Mouse (Mus musculus): ENCODE measurements at regions not wholly inside any gene's neighbourhood (a gene's known extent, or its start where the extent isn't known, plus 50 kb on each side); places are given as distances from the start of the nearest gene placed in this dataset.

DNA sequence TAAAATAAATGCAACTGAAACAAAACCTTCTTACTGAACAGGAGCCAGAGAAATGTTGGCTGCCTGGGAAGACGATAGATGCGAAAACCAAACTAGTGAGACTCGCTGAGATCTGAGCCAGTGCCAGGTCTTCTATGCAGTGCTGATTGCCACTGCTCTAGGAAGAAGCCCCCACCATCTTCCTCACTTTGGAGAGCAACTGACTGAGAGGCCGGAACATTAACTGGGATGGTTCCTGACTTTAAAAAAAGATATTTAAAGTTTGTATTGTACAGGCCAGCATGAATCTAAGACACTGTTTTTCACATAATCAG lies 585.9 kb upstream of the Clint1 start:
- H3K9ac ChIP-seq: no peak overlapping the region
- H3K36me3 ChIP-seq: no peaks in the 10 kb centered on the region
- H3K27ac ChIP-seq: no peak overlapping the region
- no peaks in the 10 kb centered on the region for H3K4me1 ChIP-seq
- ATAC-seq: no peak
- H3K9me3 ChIP-seq (replicated peaks): no peaks in the 10 kb centered on the region
- H3K4me2 ChIP-seq: no peak overlapping the region
- H3K4me3 ChIP-seq: no peak overlapping the region
- no peaks in the 10 kb centered on the region for H3K27me3 ChIP-seq (replicated peaks)
- WGBS (ENCODE audit: insufficient replicate concordance): 76% methylated on average over 4 of the region's 4 CpGs

DNA sequence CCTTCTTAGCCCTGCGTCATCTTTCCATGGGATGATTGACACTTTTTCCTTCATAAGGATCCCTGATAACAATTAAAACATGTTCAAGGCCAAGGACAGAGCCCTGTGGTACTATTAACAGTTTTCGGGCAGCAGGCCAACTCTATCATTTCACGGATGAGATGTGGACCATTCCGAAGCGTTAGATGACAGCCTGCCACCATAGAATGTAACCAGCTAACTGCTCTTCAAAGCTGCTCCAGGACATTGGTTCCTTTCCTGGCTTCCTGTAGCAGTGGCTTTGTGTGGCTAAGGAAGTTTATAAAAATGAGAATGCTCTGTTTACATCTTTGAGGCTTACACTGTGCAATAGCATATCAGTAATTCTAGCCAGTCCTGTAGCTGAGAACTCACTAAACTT lies 582.6 kb upstream of the Clint1 start:
- Histone ChIP-seq H3K4me1 (no peaks in the 10 kb centered on the region), H3K9me3 (replicated peaks) (no peaks in the 10 kb centered on the region), H3K27ac (no peak overlapping the region), H3K9ac (no peak overlapping the region), H3K4me2 (no peak overlapping the region), H3K27me3 (replicated peaks) (no peaks in the 10 kb centered on the region), H3K4me3 (no peak overlapping the region), H3K36me3 (no peaks in the 10 kb centered on the region)
- ATAC-seq: no peak
- 67% methylated on average over 5 of the region's 5 CpGs for WGBS (ENCODE audit: insufficient replicate concordance)

DNA sequence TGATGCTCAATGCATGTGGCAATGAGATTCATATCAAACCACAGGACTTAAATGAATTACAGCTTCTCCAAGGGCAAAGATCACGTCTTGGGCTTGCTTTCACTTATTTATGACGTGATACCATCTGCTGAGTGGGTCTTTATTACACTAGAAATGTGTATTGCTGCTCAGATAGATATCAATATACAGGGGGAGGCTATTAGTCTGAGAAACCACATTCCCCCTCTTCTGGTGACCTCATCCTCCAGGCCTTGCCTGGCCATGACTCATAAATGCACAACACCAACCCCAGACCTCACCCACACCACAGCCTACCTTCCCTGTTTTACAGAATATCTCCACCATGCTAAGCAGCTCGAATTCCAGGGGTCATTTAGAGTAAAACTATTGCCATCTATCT lies 580.6 kb upstream of the Clint1 start:
- Histone ChIP-seq H3K4me3 (no peak overlapping the region), H3K36me3 (no peaks in the 10 kb centered on the region), H3K27ac (no peak overlapping the region), H3K4me1 (no peaks in the 10 kb centered on the region), H3K9me3 (replicated peaks) (no peaks in the 10 kb centered on the region), H3K4me2 (no peak overlapping the region), H3K9ac (no peak overlapping the region), H3K27me3 (replicated peaks) (no peaks in the 10 kb centered on the region)
- WGBS (ENCODE audit: insufficient replicate concordance): 26% methylated on average over 3 of the region's 3 CpGs
- no peak for ATAC-seq

DNA sequence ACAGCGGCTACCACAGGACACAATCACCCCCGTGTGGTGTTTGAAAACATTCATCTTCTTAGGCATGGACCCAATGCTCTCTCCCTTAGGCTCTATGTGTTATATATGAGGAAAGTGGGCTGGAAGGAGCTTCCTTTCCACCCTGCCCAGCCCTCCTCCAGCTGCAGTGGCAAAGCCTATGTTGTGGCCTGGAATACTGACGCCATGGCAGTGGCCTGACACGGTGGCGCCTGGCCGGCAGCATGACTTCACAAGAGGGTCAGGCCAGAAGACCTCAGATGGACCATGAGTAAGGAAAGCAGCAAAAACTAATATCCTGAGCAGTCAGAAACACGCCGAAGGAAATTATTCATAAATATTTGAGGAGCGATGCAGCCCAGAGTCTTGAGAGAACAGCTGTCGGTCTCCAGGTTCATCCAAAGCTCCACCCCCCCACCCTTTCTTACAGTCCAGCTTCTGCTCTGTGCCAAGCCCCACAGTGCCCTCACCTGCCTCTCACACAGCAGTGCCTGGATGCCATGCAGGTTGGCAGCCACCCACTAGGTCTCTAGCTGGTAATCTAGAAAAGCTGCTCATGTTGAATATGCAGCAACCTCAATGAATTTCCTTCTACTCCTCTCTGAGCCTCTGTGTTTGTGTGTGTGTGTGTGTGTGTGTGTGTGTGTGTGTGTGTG lies 577.3 kb upstream of the Clint1 start:
- Histone ChIP-seq H3K4me1 (no peaks in the 10 kb centered on the region), H3K9ac (no peak overlapping the region), H3K4me3 (no peak overlapping the region), H3K36me3 (no peaks in the 10 kb centered on the region), H3K27me3 (replicated peaks) (no peaks in the 10 kb centered on the region), H3K27ac (no peak overlapping the region), H3K9me3 (replicated peaks) (no peaks in the 10 kb centered on the region), H3K4me2 (no peak overlapping the region)
- WGBS (ENCODE audit: insufficient replicate concordance): 71% methylated on average over 10 of the region's 10 CpGs
- ATAC-seq: no peak

DNA sequence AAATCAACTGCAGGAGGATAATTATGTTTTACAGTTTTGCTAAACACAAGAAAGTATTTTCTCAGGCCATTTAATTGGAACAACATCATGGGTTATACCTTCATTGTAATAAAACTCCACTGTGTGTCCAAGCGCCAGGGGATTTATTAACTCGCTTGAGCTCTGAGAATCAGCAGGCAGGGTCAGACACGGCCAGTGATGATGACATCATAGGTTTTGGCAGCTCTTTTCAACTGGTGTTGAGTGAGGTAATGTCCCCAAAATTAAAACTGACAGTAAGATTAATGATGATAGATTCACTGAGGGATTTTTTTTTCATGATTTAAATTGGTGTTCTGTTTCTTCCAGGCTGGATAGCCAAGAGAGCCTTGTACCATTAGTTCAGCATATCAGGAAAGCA lies 576.7 kb upstream of the Clint1 start:
- Histone ChIP-seq H3K36me3 (no peaks in the 10 kb centered on the region), H3K27ac (no peak overlapping the region), H3K4me1 (no peaks in the 10 kb centered on the region), H3K9me3 (replicated peaks) (no peaks in the 10 kb centered on the region), H3K4me3 (no peak overlapping the region), H3K27me3 (replicated peaks) (no peaks in the 10 kb centered on the region), H3K9ac (no peak overlapping the region), H3K4me2 (no peak overlapping the region)
- WGBS (ENCODE audit: insufficient replicate concordance): 52% methylated on average over 3 of the region's 3 CpGs
- no peak for ATAC-seq

DNA sequence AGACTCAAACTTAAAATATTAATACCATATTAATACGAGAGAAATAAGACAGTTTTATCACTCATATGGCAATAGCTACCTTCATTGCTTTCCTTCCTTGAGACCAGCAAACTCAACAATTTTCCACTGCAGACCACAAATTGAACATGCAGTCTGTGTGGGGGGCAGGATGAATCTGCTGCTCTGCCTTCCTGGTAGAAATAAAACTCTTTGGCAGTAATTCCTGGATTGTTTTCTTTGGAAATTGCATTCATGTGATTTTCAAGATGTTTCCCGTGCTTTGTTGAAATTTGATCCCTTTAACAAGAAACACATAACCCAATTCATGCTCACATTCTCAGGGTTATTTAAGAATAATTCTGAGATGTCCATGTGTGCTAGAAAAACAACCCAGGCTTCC lies 555.1 kb upstream of the Clint1 start:
- Histone ChIP-seq H3K27me3 (replicated peaks) (no peaks in the 10 kb centered on the region), H3K4me3 (no peak overlapping the region), H3K36me3 (no peaks in the 10 kb centered on the region), H3K4me2 (no peak overlapping the region), H3K27ac (no peak overlapping the region), H3K4me1 (no peaks in the 10 kb centered on the region), H3K9me3 (replicated peaks) (no peaks in the 10 kb centered on the region), H3K9ac (no peak overlapping the region)
- 58% methylated on average over 2 of the region's 2 CpGs for WGBS (ENCODE audit: insufficient replicate concordance)
- no peak for ATAC-seq

DNA sequence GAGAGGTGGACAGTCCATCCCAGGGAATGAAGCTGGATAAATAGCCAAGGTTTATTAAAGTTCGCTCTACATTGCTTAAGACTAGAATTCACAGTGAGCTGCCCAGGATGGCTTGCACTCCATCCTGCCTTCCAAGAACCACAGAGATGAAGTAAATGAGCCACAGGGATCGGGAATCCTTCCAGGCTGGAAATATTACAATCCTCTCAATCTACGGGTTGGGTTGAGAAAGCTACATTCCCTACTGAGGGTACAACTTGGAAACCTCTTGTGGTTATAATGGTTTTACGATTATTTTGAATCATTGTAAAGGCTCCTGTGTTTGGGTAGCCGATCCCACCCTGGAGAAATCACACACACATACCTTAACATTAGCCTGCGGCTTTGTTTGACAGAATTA lies 539.9 kb upstream of the Clint1 start:
- Histone ChIP-seq H3K4me2 (no peak overlapping the region), H3K27ac (no peak overlapping the region), H3K4me1 (no peaks in the 10 kb centered on the region), H3K36me3 (no peaks in the 10 kb centered on the region), H3K9me3 (replicated peaks) (no peaks in the 10 kb centered on the region), H3K27me3 (replicated peaks) (no peaks in the 10 kb centered on the region), H3K9ac (no peak overlapping the region), H3K4me3 (no peak overlapping the region)
- no peak for ATAC-seq
- 66% methylated on average over 6 of the region's 6 CpGs for WGBS (ENCODE audit: insufficient replicate concordance)

DNA sequence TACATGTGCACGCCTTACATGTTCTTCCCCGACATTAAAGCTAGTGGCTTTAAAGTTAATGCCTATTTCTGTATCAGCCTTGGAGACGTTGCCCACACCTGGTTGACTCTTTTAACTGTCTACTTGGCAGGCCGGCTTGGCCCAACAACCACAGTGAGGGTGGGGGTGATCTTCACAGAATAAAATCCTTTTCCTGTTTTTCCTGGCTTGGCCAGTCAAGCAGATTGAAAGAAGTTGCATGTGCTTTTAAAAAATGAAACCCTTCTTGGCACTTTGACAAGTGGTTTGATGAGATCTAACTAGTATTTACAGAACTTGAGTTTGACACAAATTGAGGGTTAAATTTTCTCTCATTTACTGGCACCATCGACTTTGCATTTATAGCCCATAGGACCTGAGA lies 528.1 kb upstream of the Clint1 start:
- H3K36me3 ChIP-seq: no peaks in the 10 kb centered on the region
- no peak overlapping the region for H3K4me2 ChIP-seq
- H3K27me3 ChIP-seq (replicated peaks): no peaks in the 10 kb centered on the region
- H3K9ac ChIP-seq: no peak overlapping the region
- no peak overlapping the region for H3K4me3 ChIP-seq
- ATAC-seq: no peak
- no peaks in the 10 kb centered on the region for H3K9me3 ChIP-seq (replicated peaks)
- 61% methylated on average over 5 of the region's 5 CpGs for WGBS (ENCODE audit: insufficient replicate concordance)
- no peak overlapping the region for H3K27ac ChIP-seq
- H3K4me1 ChIP-seq: no peaks in the 10 kb centered on the region

DNA sequence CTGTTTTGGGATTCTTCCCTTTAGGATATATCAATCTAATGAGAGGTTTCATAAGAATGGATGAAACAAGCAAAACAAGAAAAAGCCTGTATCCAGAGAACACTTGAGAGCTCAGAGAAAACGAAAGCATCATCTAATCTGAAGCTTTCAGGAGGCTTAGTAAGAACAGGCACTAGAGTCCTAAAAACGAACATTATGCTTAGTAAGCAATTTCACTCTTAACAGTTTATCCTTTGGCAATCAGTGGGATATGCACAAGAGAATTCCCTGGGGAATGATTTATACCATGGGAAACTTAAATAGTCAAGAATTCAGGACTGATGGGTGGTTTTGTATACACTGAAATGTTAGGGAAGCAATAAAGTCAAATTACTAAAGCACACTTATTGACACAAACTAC lies 521.5 kb upstream of the Clint1 start:
- H3K4me3 ChIP-seq: no peak overlapping the region
- no peaks in the 10 kb centered on the region for H3K9me3 ChIP-seq (replicated peaks)
- no peaks in the 10 kb centered on the region for H3K4me1 ChIP-seq
- no peaks in the 10 kb centered on the region for H3K36me3 ChIP-seq
- WGBS (ENCODE audit: insufficient replicate concordance): 54% methylated on average over 2 of the region's 2 CpGs
- H3K4me2 ChIP-seq: no peak overlapping the region
- H3K27ac ChIP-seq: no peak overlapping the region
- no peak for ATAC-seq
- H3K27me3 ChIP-seq (replicated peaks): no peaks in the 10 kb centered on the region
- H3K9ac ChIP-seq: no peak overlapping the region

DNA sequence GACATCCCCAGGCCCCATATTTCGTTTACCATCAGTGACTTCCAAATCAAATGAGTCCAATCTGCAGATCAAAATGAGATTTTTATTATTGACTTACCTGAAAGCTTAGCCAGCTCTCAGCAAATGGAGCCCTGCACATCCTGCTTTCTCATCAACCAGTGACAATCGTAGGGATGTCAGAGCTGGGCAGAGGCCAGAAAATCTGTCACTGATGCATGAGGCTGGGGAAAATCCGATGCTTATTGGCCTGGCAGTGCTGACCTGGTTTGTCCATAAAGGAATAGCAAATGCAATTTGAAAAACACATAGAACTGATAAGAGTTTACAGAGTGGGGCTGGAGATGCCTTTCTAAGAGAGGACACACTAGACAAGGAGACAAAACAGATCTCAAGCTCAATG lies 518.1 kb upstream of the Clint1 start:
- Histone ChIP-seq H3K4me2 (no peak overlapping the region), H3K27ac (no peak overlapping the region), H3K4me3 (no peak overlapping the region), H3K27me3 (replicated peaks) (no peaks in the 10 kb centered on the region), H3K9ac (no peak overlapping the region), H3K4me1 (no peaks in the 10 kb centered on the region), H3K36me3 (no peaks in the 10 kb centered on the region), H3K9me3 (replicated peaks) (no peaks in the 10 kb centered on the region)
- 56% methylated on average over 3 of the region's 3 CpGs for WGBS (ENCODE audit: insufficient replicate concordance)
- ATAC-seq: no peak

DNA sequence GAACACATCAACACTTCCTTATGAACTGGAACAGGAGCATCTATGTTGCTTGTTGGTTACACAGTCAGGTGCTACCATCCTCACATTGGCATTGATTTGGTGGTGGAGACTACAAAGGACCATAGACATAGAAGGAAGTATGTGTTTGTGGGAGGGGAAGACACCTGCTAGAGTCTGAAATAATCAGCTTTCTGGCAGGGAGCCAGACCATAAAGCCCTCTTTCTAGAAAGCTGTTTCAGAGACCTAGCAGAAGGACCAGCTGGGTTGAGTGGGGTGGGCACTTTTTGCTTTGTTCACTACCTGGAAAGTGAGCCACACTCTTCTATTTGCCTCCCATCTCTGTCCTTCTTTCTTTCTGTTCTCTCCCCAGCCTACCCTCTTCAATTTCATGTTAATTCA lies 502.5 kb upstream of the Clint1 start:
- Histone ChIP-seq H3K27me3 (replicated peaks) (no peaks in the 10 kb centered on the region), H3K4me3 (no peak overlapping the region), H3K36me3 (no peaks in the 10 kb centered on the region), H3K27ac (no peak overlapping the region), H3K4me2 (no peak overlapping the region), H3K9ac (no peak overlapping the region), H3K4me1 (no peaks in the 10 kb centered on the region), H3K9me3 (replicated peaks) (no peaks in the 10 kb centered on the region)
- no peak for ATAC-seq

DNA sequence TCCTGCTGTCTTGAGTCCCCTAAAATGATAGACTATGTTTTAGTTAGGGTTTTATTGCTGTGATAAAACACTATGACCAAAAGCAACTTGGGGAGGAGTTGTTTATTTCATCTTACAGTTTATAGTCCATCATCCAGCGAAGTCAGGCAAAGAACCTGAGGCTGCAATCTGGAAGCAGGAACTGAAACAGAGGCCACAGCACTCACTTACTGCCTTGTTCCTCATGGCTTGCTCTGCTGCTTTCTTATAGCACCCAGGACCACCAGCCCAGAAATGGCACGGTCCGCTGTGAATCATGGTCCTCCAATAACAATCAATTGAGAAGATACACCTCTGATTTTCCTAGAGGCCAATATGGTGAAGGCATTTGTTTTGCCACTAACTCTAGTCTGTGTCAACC lies 486.5 kb upstream of the Clint1 start:
- 73% methylated on average over 3 of the region's 3 CpGs for WGBS (ENCODE audit: insufficient replicate concordance)
- no peak overlapping the region for H3K27ac ChIP-seq
- H3K4me2 ChIP-seq: no peak overlapping the region
- no peaks in the 10 kb centered on the region for H3K27me3 ChIP-seq (replicated peaks)
- H3K9ac ChIP-seq: no peak overlapping the region
- H3K4me1 ChIP-seq: no peaks in the 10 kb centered on the region
- H3K4me3 ChIP-seq: no peak overlapping the region
- H3K9me3 ChIP-seq (replicated peaks): no peaks in the 10 kb centered on the region
- ATAC-seq: no peak
- H3K36me3 ChIP-seq: no peaks in the 10 kb centered on the region

DNA sequence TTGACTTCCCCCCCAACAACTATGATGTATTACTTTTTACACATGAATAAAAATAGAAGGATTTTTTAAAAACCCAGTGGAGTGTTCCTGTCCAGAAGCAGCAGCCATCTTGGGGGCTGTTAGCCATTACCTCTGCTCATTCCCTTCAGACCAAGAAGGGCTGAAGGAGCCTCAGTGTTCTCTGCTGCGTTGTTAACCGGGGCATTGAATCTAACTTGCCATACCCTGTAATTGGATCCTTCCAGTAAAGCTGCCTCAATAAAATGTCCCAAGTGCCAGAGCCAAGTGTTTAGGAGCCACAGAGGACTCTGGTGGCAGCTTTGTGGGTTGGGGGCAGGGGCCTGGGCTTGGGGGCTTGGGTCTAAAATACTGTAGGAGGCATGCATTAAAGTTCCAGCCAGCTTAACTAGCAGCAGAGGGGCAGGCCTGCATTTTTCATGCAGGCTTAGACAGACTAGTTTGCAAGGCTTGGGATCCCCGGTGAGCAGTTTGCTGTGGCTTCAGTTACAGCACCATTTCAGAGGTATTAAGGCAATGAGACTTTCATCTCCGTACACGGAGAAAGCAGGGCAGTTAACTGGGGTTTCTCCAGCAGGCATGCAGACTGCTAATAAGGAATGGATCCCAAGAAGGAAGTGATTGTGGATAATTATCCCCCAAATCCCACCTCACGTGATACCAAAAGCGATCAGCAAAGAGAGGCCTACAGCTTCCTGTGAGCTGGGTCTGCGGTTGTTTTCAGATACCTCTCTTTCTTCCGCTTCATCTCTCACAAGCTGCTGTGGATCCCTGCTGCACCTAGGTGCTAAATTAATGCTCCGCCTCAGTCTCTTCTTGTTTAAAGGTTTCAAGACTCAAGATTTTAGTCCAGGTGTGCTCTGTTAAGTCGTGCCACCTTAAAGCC lies 462.4 kb upstream of the Clint1 start:
- WGBS (ENCODE audit: insufficient replicate concordance): 59% methylated on average over 11 of the region's 11 CpGs
- no peak for ATAC-seq

More for the DNA sequence above, 462.4 kb upstream of the Clint1 start:
- Histone ChIP-seq H3K27ac (no peak overlapping the region), H3K4me2 (no peak overlapping the region), H3K9ac (no peak overlapping the region), H3K9me3 (replicated peaks) (no peaks in the 10 kb centered on the region), H3K36me3 (no peaks in the 10 kb centered on the region), H3K4me3 (no peak overlapping the region), H3K27me3 (replicated peaks) (no peaks in the 10 kb centered on the region), H3K4me1 (no peaks in the 10 kb centered on the region)

Measured in liver, embryonic 12.5 days (tissue).